Mouse (Mus musculus): Measurements from ENCODE around the gene Plcb3.

Plcb3 gene

DNA sequence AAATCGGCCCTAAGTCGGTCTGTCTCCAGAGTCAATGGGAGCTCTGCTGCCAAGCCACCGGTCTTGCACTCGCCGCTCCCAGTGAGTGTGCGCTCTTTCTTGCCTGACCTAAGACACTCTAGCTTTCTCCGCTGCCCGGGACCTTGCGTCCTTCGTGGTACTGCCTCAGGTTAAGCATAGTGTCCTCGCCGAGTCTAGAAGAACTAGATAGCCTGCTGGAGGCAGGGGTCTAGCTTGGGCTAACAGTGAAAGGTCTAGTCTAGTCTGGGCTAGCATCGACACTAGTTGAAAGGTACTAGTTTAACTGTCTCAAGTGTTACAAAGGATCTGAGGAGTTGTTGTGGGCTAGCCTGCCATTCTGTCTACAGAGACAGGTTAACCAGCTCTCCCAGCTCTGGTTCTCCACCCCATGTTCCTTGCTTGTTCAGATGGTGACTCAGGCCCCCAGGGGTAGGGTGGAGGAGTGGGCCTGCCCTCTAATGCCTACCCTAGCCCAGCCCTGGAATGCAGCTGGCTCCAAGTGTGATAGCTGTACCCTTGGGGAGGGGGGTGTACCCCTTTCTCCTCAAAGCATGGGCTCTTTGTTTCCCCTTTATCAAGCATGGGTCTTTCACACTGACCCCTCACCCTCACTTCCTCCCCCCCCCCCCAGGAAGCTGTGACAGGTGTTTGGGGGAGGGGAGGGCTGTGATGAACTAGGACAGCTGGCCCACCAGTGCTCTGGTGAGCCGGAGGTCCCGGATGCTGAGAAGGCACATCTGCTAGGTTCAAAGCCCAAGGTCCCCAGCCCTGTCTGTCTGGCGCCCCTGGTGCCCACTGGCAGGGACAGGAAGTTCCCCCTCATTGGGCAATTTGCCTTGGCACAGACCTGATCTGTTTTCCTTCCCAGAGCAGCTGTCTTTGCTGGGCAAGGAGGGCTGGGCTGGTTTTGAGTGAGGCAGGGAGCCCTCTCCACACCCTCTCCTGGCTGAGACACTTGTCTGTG lies at the start of gene Plcb3:
Gene Plcb3 (minus strand): TSS at position 934 of the 985 bp plus-strand sequence.
- peak; percentile 94 for DNase-seq (ENCODE audit: low read depth, low spot score)

DNA sequence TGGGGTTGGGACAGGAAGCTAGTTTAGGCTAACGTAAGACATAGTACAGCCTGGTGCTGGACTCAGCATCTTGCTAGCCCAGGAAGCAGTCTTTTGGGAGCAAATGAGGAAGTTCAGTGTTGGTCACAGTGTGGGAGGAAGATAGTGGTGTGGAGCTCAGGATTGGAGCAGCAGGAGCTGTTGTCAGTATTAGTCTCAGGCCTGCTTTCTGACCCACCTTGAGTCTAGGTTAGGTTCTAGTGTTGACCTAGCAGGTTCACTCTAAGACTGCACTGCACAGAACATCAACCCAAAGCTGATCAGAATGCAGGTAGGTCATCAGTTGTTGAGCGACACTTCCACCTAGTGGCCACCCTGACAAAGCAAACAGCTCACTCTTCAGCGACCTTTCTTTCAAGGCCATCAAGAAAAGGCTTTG lies 44.0 kb upstream of the Plcb3 start:
- DNase-seq (ENCODE audit: low read depth, low spot score): no peak

DNA sequence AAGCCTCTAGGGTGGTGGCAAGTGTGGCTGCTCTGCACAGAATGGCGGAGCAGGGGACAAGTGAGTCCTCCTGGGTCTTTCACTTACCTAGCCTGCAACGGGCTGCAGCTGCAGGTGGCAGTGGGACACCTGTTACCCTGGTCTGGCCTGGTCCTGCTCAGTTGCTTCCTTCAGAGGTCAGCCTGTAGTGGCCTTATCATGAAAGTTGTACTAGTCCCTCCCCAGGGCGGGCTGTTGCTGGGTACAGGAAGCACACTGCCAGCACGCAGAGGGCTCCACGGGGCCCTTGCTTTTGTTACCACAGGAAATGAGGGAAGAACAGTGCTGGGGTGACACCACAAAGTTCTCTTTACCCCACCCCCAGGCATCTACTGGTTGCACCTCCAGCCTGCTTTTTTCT lies 42.9 kb upstream of the Plcb3 start, which contains the start of gene Fermt3:
Gene Fermt3 (minus strand): TSS at position 279 of the 400 bp plus-strand sequence.
- DNase-seq (ENCODE audit: low read depth, low spot score): peak; percentile 47

DNA sequence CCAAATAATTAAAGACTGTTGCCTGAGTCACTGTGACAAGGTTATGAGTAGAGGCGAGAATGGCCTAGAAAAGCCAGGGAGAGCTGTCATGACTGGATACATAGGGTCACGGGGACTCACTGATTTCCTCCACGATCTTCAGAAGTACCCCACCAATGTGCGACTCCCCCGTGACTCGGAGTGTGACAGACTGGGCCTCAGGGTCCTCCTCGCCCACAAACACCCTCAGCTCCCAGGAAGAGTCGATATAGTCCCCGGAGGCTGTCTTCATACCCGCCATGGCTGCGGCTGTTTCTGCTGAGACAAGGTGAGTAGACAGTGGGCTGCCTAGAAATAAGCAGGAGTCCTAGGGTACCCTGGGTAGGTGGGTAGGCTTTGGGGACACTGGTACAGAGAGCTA lies 42.3 kb upstream of the Plcb3 start:
- DNase-seq (ENCODE audit: low read depth, low spot score): no peak

DNA sequence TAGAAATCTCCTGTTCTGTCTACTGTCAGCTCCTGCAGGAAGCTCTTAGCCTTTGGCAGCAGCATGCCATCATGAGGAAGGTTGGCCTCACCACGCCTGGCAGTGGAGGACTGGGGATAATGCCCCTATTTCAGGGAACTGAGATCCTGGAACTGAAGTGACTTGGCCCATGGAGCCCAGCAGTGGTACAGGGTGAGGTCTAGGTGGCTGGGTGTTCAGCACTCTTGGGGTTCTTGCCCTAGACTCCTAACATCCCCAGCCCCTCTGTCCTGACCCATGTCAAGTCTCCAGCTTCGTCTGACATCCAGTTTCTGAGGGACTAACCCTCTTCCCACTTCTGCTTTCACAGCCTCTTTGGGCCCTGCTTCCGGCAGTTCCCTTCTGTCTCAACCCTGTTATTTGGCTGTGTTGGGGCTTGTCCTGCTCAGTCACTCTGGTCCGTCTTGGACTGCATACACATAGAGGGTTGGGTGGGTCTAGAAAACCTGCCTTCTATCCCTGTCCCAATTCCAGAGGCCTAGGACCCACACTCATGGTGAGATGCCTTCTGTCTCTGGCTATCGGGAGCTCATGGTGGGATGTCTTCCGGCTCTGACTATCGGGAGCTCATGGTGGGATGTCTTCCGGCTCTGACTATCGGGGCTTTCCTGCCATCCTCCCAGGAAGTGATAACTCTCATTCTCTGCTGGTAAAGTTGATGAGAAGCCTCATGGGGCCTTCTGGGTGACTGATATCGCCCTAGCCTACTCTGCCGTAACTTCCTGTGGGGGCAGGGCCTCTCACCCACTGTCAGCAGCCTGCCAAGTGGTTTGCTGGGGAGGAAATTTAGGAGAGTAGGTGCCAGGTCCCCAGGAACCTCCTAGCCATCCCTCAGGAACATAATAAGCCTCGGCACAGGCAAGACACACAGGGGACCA lies 41.5 kb upstream of the Plcb3 start:
- DNase-seq (ENCODE audit: low read depth, low spot score): no peak

DNA sequence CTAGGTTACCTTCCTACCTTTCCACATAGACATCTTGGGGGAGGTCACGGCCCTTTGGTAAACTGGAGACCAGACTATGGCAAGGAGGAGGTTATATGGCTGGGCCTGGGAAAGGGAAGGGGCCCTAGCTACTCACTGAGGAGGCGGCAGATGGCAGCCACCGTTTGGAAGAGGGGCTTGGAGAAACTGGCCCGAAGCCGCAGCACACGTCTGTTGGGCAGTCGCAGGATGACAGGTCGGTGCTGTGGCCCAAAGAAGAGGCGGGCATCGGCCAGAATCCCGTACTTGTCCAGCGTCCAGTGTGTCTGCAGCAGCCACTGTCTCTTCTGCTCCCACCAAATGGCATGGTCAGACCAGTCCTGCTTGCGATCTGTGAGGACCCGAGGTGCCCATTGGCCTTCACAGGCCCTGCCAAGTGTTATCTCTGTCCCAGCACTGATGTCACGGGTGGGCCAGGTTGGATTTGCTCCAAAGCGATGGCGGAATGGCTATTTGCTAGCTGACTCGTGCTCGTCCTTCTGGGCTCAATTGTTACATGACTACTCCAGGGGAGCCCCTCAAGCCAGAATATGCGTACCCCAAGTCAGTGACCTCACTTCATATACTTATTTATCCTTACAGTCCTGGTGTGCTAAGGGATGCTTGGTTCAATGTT lies 38.3 kb upstream of the Plcb3 start:
- DNase-seq (ENCODE audit: low read depth, low spot score): no peak

DNA sequence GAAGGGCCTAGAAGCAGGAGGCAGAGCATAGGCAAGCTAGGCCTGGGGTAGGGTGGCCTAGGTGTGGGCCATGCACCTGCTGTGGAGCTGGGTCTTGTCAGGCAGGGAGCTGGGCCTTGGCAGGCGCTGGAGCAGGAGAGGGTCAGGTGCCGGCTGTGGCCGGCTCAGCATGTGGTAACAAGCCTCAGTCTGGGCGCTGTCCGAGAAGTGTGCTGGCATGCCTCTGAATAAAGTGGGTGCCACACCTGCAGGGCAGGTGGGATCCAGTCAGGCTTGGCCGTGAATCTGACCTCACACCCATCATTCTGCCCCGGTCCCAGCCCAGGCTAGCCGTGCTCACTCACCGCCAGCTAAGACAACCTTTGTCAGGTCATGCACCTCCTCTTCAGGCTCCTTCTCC lies 37.7 kb upstream of the Plcb3 start:
- DNase-seq (ENCODE audit: low read depth, low spot score): no peak

DNA sequence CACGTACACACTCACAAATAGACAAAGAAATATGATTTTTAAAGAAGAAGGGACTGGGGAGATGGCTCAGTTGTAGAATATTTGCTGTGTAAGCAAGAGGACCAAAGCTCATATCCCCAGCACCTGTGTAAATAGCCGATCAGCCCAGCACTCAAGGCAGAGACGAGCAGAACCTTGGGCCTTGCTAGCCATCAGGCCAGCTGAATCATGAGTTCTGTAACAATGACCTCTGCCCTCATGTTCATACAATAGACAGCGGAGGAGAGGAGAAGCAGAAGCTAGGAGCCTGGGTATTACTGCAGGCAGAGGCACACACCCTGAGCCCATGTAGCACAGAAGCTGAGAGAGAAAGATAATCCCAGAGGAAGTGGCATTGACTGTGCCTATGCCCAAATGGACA lies 36.2 kb upstream of the Plcb3 start:
- DNase-seq (ENCODE audit: low read depth, low spot score): no peak

DNA sequence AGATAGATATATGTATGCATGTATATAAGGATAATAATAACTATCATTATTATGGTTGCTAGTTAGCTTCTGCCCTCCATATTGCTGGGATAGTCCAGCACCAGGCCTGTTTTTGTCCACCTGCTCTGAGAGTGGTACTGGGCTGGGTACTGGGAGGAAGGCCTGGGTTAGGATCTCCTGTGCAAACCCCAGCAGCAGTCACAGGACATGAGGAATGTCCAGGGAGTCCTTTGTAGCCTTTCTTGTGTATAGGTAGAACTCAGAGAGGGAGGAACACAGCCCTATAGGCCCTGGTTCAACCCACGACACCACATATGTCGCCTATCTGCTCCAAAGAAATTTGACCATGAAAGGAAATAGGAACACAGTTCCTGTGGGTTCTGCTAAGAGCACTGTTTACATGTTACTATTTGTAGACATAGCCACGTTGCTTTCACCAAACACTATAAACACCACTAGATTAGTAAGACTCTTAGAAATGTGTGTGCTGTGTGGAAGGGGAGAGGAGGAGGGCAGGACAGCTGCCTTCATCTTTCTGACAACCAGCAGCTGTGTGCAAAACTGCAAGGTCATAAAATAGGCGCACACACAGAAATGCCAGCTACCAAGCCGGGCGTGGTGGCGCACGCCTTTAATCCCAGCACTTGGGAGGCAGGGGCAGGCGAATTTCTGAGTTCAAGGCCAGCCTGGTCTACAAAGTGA lies 30.8 kb upstream of the Plcb3 start:
- no peak for DNase-seq (ENCODE audit: low read depth, low spot score)

DNA sequence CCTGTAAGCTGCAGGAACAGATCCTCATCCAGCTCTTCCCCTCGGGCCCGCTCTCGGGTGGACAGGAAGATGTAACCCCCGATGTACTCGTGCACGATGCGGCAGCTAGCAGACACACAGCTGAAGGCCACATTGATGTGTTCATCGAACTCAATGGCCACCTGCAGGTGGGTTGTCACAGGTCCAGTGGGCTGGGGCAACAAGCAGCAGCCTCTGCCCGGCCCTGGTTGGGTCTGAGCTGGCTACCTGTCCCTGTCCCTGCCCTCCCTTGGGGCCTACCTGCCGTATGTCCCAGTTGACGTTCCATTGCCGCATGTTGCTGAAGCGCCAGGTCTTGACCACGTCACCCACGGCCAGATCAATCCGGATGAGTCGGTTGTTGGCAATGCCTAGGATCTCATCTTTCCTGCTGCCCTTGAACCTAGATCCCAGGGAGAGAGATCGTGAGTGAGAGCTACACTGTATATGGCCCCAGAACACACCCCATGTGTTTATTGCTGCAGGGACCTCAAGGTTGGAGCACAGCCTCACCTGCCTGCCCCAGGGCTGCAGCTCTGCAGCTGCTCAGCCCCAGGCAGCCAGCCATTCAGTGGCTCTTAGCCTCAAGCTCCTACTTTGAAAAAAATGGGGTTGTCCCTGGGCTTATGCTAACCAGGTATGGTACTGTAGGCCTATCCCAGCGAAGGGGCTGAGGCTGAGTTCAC lies 23.2 kb upstream of the Plcb3 start:
- DNase-seq (ENCODE audit: low read depth, low spot score): no peak

DNA sequence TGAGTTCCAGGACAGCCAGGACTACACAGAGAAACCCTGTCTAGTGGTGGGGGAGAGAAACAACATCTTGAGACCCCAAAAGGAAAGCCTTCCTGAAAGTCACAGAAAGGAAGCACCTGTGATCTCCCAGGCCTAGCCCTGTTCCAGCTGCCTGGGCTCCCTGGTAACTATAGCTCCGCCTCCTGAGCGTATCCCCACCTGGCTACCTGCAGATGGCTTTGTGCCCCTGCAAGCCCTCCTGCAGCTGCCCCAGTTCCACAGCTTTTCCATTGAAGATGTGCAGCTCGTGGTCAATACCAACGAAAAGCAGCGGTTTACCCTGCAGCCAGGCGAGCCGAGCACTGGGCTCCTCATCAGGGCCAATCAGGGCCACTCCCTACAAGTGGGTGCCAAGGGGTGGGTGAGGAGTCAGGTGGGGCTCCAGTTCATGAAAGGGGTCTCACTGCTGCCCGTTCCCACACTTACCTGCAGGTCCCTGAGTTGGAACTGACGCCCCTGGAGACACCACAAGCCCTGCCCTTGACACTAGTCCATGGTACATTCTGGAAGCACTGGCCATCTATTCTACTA lies 21.5 kb upstream of the Plcb3 start:
- DNase-seq (ENCODE audit: low read depth, low spot score): no peak

DNA sequence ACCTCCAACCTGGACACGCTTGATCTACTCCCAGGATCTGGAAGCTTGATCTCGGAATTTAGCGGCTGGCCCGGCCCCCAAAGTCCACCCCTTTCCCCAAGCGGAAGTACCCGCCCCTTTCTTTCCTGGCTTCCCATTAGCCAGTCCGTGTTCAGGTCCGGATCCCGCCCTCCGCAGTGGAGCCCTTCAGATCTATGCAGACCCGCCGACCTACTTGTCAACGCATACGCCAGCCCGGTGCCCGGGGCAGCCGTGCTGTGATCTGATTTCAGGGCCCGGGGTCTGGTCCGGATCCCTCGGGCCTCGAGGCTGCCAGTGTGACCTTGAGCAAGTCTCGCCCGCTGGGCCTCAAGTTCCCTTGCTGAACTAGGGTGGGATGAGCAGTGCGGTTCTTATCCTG lies 19.7 kb upstream of the Plcb3 start, which contains the start of the genes Nudt22 and Trpt1:
Gene Nudt22 (minus strand): TSS at position 112 of the 400 bp plus-strand sequence.
Gene Trpt1 (plus strand): TSS at position 126 of the 400 bp plus-strand sequence.
- peak; percentile 83 for DNase-seq (ENCODE audit: low read depth, low spot score)

DNA sequence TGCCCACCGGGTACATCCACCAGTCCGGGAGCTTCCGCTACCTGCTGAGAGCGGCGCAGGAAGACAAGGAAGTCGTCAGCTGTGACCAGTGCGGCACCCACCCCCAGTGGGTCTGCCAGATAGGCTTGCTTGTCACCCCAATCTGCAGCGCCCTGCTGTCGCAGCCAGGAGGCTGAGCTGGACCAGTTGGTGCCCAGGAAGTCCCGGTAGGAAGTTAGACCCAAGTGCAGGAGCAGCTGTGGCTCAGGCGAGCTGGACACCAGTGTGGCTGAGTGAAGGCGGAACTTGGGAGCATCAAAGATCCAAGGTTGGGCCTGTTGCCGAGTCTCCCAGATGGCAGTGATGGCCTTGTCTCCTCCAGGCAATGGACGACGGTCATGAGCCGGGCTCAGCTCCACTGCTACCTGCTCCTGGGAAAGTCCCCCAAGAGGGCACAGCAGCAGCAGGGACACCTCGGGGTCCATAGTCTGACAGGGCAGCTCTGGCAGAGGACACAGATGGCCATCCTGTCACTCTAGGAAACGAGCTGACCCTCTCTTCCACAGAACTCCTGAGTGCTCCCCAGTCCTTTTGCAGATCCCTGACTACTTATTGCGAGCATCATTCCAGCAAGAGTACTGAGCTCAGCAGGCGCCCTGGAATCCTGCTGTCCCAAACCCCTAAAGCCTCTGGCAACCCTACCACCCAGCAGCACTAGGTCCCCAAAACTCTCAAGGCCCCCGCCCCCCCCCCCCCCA lies 19.2 kb upstream of the Plcb3 start:
- no peak for DNase-seq (ENCODE audit: low read depth, low spot score)

DNA sequence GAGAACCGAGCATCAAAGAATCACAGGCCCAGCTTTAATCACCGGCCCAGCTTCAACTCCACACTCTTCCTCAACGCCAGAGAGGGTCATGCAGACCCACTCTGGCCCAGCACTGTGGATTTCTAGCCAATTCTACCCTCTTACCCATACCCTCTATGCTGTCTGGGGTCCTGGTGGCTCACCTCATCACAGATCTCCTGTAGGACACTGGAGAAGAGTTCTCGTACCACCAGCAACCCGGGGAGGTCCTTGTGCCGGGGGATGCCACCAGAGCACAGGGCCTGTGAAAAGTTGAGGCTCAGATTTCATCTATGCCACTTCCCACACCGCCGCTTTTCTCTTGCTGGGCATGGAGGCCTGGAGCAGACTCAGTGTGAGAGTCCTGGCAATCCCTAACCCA lies 18.2 kb upstream of the Plcb3 start:
- DNase-seq (ENCODE audit: low read depth, low spot score): no peak

DNA sequence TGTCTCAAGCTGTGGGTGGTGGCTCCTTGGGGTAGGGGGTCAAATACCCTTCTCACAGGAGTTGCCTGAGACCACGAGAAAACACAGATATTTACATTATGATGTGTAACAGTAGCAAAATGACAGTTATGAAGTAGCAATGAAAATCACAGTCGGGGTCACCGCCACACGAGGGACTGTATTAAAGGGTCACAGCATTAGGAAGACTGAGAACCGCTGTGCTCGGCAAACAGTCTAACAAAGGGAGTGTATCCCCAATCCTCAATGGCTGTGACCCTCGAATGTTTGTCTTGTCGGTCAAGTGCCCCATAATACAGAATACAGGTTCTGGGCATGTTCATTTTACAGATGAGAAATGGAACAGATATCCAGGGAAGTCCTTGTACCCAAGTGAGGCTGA lies 17.7 kb upstream of the Plcb3 start:
- DNase-seq (ENCODE audit: low read depth, low spot score): no peak

DNA sequence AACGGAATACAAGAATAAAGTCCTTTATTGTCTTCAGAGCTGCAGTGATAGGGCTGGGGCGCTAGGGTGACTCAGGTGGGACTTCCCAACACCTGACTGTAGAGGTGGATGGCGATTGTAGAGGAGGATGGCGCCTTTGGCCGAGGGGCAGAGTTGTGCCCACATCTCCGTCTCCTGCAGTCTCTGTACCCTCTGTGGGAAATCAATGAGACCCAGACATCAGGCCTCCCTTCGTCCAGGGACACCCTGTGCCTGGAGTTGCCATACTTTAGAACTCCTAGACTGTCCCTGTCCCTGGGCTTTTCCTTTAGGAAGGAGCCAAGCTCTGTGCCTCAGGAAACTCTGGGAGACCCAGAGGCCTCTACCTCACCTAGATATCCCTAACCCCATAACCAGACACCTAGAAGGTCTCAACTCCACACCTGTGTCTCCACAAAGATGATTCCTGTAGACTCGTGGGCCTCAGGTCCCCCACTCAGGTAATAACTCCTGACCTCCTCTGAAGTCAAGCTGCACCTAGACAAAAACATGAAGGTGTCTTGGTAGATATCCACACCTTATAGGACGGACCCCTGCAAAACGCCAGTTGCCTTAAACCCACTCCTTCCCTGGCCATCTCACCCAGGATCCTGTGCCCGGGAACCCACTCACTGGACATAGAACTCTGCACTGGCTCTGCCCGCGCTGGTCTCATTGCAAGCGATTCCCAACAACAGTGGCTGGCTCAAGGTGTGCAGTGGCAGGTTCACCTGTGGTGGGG lies 16.9 kb upstream of the Plcb3 start:
- no peak for DNase-seq (ENCODE audit: low read depth, low spot score)

DNA sequence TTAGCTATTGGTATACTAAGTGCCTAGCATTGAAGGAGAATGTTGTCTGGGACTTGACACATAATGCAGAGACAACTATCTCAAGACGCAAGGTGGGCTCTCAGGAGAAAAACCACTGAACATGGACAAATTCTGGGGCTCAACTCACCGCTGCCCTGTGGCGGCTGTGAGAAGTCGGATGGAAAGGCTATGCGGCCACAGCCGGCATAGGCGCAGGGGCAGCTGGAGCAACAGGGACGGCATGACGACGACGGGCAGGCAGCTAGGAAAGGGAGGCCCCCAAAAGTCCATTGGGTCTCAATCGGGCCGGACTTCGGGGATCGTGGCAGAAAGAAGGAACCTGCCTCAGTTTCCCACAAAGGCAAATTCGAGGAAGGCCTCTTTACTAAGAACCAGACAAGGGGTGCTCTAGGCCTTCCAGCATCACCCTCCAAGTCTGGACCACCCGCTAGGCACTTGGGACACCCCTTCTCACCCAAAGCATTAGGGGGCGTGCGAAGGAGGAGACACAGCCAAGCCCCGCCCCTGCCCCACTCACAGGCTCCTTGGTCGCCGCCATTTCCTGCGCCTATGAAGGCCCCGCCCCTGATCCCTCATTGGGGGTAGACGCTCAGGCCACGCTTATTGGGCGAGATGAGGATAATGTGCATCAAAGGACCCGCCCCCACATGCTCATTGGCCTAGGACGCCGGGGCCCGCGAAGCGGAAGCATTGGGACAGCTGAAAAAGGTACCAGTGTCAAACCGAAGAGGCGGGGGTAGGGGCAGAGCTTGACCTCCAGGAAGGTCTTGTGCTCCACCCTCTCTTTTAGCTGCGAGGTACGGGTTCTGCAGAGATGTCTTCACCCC lies 16.0 kb upstream of the Plcb3 start, which contains the start of gene Dnajc4:
Gene Dnajc4 (minus strand): TSS at position 562 of the 848 bp plus-strand sequence.
- peak; percentile 94 for DNase-seq (ENCODE audit: low read depth, low spot score)

All from skeletal muscle tissue, adult 2 months (tissue).